Mouse (Mus musculus) heart, embryonic 15.5 days (tissue): ENCODE measurements around the gene Dlec1. TPM values are rescaled to one million over a fixed set of nuclear protein-coding genes. Genes with fewer than 3 reads are reported as not detected.

Source experiments
- ATAC-seq: fragments of 200-750 bp; cut with Nextera tagmentation; replicated peaks from 2 replicates; pipeline ENCODE4 v1.8.0; 2017; ENCODE audit warnings: low read depth, moderate TSS enrichment; ENCODE audit not compliant: insufficient number of reproducible peaks, insufficient read depth, low FRiP score
- H3K27ac ChIP-seq: fragments of 300-500 bp; sonication (generic); 2 replicates; pipeline ENCODE4 v1.5.1; 2015; ENCODE audit warnings: mild to moderate bottlenecking, inconsistent platforms
- H3K27me3 ChIP-seq: fragments of 300-500 bp; sonication (generic); 2 replicates; pipeline ENCODE4 v1.6.1; 2015; ENCODE audit warnings: inconsistent platforms
- H3K36me3 ChIP-seq: fragments of 300-500 bp; sonication (generic); 2 replicates; pipeline ENCODE4 v1.6.1; 2015; ENCODE audit warnings: mild to moderate bottlenecking, inconsistent platforms
- H3K4me1 ChIP-seq: fragments of 300-500 bp; sonication (generic); replicated peaks from 2 replicates; pipeline ENCODE4 v1.6.1; 2015; ENCODE audit warnings: inconsistent platforms
- H3K4me2 ChIP-seq: fragments of 300-500 bp; sonication (generic); 2 replicates; pipeline ENCODE4 v1.6.1; 2015; ENCODE audit warnings: inconsistent platforms, mild to moderate bottlenecking, moderate library complexity
- H3K4me3 ChIP-seq: fragments of 300-500 bp; sonication (generic); 2 replicates; pipeline ENCODE4 v1.5.1; 2015; ENCODE audit warnings: mild to moderate bottlenecking, inconsistent platforms
- H3K9ac ChIP-seq: fragments of 300-500 bp; sonication (generic); 2 replicates; pipeline ENCODE4 v1.6.1; 2015; ENCODE audit warnings: mild to moderate bottlenecking, inconsistent platforms
- H3K9me3 ChIP-seq: fragments of 300-500 bp; sonication (generic); replicated peaks from 2 replicates; pipeline ENCODE4 v1.6.1; 2016; ENCODE audit warnings: inconsistent platforms
- WGBS: fragments of 180-500 bp; shearing (Covaris S2); methylation state at CpG from one replicate; pipeline ENCODE4 v1.1.7; 2015; ENCODE audit warnings: mixed read lengths; 5-methylcytosine and 5-hydroxymethylcytosine counted together
- polyA plus RNA-seq: library from polyadenylated mRNA; unstranded; fragments of >200 nt; fragmentation: Nextera tagmentation; extraction: Ambion mirVana; gene quantifications from 2 replicates; pipeline ENCODE4 v1.2.1, GENCODE M21; 2015

Dlec1 gene
- polyA plus RNA-seq, 1 experiment from 2014 or later, result 0.53 TPM

DNA sequence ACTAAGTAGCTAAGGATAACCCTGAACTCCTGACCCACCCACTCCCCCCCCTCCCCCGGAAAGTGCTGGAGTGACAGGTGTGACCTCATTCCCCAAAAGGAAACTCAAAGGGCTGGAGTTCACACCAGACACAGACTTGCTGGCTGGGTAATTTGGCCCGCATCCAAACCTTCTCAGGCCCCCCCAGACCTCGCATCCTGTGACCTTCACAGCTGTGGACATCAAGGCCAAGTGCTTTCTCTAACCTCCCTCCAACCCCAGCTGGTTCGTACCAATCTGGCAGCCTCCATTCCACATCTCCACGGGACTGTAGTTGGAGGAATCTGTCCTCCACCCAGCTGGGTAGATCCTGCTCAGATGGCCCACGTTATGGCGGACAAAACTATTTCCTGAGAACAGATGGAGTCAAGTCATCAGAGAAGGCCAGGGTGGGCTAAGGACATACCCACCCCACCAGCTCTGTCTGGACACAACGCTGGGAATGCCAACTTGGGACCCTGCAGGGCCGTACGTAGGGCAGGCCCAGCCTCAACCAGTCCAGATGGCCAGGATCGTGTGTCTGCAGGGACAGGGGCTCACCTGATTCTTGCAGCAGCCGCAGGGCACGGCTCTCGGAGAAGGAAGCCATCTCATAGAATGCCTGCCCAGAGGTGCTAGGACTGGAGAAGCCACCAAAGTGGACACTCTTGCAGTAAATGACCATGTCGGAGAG is 28.9 kb upstream of the Dlec1 start:
- Histone ChIP-seq H3K4me1 (peaks cover 17% of the 10 kb centered on the region), H3K4me3 (no peak overlapping the region), H3K27ac (no peak overlapping the region), H3K9me3 (no peaks in the 10 kb centered on the region), H3K27me3 (no peaks in the 10 kb centered on the region), H3K36me3 (peaks cover 40% of the 10 kb centered on the region; the same call in 1 of the 2 replicates), H3K4me2 (no peak overlapping the region), H3K9ac (no peak overlapping the region)
- ATAC-seq, result no peak; the same call in 1 of the 2 replicates
- WGBS, result 63% methylated on average over 15 of the region's 15 CpGs

DNA sequence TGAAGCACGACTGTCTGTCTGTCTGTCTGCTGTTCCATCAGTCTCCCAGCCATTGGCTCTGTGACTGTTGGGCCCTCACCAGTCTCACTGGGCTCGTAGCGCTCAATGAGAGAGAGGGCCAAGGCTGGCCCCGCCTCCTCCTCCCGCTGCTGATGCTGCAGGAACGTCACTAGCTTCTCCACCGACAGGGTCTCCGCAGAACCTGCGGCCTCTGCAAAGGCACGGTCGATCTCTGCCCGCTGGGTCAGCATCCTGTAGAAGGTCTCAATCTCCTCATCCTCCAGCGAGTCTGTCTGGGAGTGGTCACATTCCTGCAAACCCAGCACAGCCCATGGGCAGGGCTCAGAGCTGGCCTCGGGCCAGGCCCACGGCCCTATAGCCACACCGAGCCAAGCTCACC is 26.6 kb upstream of the Dlec1 start:
- ATAC-seq, result no peak
- H3K4me2 ChIP-seq, result no peak overlapping the region

DNA sequence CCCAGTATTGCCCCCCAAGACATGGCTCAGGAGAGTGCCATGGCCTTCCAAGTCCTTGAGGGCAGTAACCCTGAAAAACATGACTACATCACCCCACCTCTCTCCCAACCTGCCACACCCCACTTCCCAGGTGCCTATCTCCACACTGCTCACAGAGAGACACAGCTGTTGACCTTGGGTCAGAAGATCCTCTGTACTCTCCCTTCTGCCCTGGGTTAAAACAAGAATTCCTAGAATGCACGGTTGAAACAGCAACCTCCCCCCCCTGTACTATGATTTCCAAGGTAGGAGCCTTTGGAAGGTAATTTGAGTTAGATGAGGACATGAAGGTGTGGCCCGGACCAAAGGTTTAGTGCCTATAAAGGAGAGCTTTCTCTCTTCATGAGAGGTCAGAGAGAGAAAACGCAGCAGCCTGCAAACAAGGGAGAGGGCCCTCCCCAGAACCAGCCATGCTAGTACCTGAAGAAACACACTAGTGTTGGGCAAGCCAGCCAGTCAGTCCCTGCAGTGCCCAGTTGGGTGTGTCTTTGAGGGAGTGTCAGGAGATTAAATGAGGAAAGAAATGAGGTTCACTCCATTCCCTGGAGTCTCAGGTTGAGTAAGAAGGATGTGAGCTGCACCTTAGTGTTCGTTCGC is 22.1 kb upstream of the Dlec1 start:
- ATAC-seq, result no peak
- Histone ChIP-seq H3K9me3 (no peaks in the 10 kb centered on the region), H3K27me3 (no peaks in the 10 kb centered on the region), H3K9ac (no peak overlapping the region), H3K4me1 (peaks cover 26% of the 10 kb centered on the region), H3K4me3 (no peak overlapping the region), H3K4me2 (no peak overlapping the region), H3K36me3 (peaks cover 36% of the 10 kb centered on the region), H3K27ac (no peak overlapping the region)
- WGBS, result 79% methylated on average over 5 of the region's 5 CpGs

More for the DNA sequence above, 26.6 kb upstream of the Dlec1 start:
- Histone ChIP-seq H3K9me3 (no peaks in the 10 kb centered on the region), H3K27me3 (no peaks in the 10 kb centered on the region), H3K4me3 (no peak overlapping the region), H3K27ac (no peak overlapping the region), H3K4me1 (peaks cover 13% of the 10 kb centered on the region), H3K9ac (no peak overlapping the region), H3K36me3 (peaks cover 56% of the 10 kb centered on the region)
- WGBS, result 63% methylated on average over 16 of the region's 16 CpGs

DNA sequence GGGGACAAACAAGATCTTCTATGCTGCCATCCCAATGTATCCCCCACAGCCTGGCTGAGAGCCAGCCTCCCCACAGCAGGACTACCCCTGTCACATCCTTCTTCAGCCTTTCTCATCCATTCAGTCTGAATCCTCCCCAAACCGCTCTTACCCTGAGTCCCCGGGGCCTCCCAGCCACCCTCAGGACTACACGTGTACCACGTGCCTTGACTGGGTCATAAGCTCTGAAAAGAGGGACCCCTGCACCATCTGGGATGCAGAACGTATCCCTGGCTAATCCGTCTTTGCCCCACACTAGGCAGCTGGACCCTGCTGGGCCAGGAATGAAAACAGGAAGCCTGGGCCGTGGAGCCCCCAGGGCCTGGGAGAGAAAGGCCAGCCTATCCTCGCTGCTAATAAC is 20.2 kb upstream of the Dlec1 start:
- no peak overlapping the region for H3K4me3 ChIP-seq
- no peak overlapping the region for H3K4me2 ChIP-seq
- H3K27me3 ChIP-seq, result no peaks in the 10 kb centered on the region
- no peak for ATAC-seq
- 46% methylated on average over 8 of the region's 8 CpGs for WGBS
- no peak overlapping the region for H3K9ac ChIP-seq
- no peaks in the 10 kb centered on the region for H3K9me3 ChIP-seq
- H3K27ac ChIP-seq, result peak overlapping the region; percentile 45; the same call in 1 of the 2 replicates
- H3K4me1 ChIP-seq, result peaks cover 35% of the 10 kb centered on the region
- peaks cover 24% of the 10 kb centered on the region for H3K36me3 ChIP-seq

DNA sequence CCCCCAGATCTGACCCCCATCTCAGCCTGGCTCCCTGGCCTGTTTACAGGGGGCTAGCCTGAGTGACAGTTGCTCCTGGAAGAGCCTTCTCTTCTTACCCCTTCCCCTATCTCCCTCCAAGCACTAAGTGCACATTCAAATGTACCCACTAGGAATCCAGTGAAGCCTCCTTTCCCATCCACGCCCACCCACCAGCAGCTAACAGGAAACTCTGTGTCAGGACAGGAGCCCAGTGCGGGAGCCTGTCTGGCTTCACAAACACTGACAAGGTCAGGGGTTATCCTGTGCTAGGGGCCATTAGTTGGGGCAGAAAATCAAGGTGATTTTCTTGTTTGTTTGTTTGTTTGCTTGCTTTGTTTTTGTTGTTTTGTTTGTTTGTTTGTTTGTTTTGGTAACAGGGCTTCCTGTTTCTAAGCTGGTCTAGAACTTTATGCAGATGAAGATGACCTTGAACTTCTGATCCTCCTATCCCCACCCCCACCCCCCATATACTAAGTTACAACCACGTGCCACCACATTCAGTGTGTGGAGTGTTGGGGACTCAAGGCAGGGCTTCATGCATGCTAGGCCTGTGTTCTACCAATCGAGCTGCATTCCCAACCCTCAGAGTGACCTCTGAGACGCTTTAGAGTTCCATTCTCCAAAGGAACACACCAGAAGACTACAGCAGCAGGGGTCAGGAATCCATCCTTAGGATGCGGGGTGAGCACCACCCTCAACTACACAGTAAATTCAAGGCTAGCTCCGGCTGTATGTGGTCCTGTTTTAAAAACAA is 19.4 kb upstream of the Dlec1 start:
- no peaks in the 10 kb centered on the region for H3K27me3 ChIP-seq
- H3K4me2 ChIP-seq, result no peak overlapping the region
- H3K36me3 ChIP-seq, result peaks cover 22% of the 10 kb centered on the region
- no peak overlapping the region for H3K4me3 ChIP-seq
- no peak for ATAC-seq
- H3K4me1 ChIP-seq, result peaks cover 38% of the 10 kb centered on the region
- peak overlapping the region; percentile 45; the same call in 1 of the 2 replicates for H3K27ac ChIP-seq
- 72% methylated on average over 7 of the region's 7 CpGs for WGBS
- no peaks in the 10 kb centered on the region for H3K9me3 ChIP-seq
- H3K9ac ChIP-seq, result no peak overlapping the region

DNA sequence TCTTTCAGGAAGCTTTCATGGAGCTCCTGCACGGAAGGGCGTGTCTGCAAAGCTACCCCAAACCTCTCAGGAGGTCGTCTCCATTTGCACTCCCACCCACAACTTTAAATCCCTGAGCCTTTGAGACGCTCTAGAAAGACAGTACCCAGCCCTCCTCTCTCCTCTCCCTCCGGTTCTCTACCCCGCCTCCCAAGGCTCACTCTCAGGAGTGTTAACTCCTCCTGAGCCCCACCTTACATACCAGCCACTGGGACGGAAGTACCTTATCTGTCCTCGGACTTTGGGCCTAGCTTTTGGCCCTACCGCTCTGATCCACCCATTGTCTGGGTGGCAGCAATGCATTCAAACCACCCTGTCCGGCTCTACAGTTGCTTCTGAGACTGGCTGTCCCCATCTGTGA is 18.3 kb upstream of the Dlec1 start:
- Histone ChIP-seq H3K27me3 (no peaks in the 10 kb centered on the region), H3K27ac (no peak overlapping the region), H3K4me1 (peaks cover 47% of the 10 kb centered on the region), H3K4me2 (no peak overlapping the region), H3K9ac (no peak overlapping the region), H3K4me3 (no peak overlapping the region), H3K9me3 (no peaks in the 10 kb centered on the region), H3K36me3 (peaks cover 14% of the 10 kb centered on the region; the same call in 1 of the 2 replicates)
- no peak for ATAC-seq
- 72% methylated on average over 10 of the region's 10 CpGs for WGBS

DNA sequence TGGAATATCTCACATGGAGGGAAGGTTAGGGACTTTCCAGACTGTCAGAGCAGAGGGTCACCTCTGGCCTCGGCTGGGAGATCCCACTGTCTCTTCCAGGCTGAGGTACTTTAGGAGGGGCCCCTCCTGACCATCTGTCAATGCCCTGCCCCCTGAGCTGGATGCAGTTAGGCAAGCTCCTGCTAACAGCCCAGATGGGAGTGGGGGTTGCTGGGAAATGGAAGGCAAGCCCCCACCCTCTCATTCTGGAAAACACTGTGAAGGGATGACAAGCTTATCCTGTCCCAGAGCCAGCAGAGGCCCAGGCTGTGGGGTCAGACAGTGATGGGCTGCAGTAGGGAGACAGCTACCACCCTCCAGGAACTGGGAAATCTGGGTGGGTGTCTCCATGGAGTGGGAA is 15.8 kb upstream of the Dlec1 start:
- Histone ChIP-seq H3K27ac (peak overlapping the region; percentile 4; the same call in 1 of the 2 replicates), H3K27me3 (no peaks in the 10 kb centered on the region), H3K9ac (no peak overlapping the region), H3K36me3 (0 out of 2 replicates have a peak, but pooled peaks cover 3% of the 10 kb centered on the region), H3K4me1 (peaks cover 49% of the 10 kb centered on the region), H3K9me3 (no peaks in the 10 kb centered on the region), H3K4me3 (no peak overlapping the region), H3K4me2 (no peak overlapping the region)
- no peak for ATAC-seq
- WGBS, result 16% methylated on average over 1 of the region's 1 CpGs

DNA sequence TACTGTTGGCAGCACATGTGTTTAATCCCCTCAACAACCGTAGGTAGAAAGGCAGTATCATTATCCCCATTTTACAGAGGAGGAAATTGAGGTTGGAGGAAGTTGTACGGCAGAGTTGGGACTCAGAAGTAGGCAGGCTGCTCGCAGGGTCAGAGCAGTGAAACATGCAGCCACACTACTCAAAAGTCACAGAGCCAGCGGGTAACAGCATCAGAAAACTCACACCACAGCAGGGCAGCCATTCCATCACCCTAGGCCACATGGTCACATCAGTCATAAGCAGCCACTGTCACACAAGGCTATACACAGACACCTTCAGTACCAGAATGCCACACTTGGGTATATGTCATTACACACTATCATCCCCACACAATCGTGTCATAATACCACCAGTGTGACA is 15.0 kb upstream of the Dlec1 start:
- WGBS, result 82% methylated on average over 5 of the region's 5 CpGs
- Histone ChIP-seq H3K4me1 (peaks cover 52% of the 10 kb centered on the region), H3K36me3 (0 out of 2 replicates have a peak, but pooled peaks cover 3% of the 10 kb centered on the region), H3K4me3 (0 out of 2 replicates have a peak overlapping the region, but pooled peaks have one; percentile 47), H3K27me3 (0 out of 2 replicates have a peak, but pooled peaks cover 3% of the 10 kb centered on the region), H3K4me2 (peak overlapping the region; percentile 67), H3K27ac (no peak overlapping the region; the same call in 1 of the 2 replicates), H3K9ac (no peak overlapping the region), H3K9me3 (no peaks in the 10 kb centered on the region)
- no peak for ATAC-seq

DNA sequence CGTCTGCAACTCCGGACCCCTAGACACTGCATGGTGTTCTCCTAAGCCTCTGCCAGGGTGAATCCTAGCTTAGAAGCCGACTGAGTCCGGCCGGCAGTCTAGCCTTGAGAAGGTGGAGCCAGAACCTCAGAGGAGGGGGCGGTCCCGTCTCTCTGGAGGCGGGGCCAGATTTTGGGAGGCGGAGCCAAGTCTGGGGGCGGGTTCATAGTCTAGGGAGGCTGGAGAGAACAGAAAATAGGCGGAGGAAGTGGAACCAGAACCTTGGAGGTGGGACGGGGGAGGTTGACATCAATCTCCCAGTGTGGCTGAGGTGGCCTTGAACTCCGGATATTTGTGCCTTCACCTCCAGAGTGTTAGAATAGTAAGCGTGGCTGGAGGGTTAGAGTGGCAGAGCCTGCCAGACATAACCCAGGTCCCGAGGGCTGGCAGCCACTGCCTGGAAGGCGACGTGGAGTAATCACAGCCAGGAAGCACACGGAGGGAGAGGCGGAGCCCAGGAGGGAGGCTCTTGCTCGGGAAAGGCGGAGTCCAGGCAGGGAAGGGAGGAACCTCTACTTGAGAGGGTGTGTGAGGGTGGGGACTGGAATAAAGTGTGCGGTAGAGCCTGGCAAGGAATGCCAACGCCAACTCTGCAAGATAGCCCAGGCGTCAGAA is 14.0 kb upstream of the Dlec1 start:
- 0 out of 2 replicates have a peak, but pooled peaks cover 3% of the 10 kb centered on the region for H3K27me3 ChIP-seq
- under 1% methylated on average over 24 of the region's 24 CpGs for WGBS
- ATAC-seq, result peak; percentile 80
- H3K9me3 ChIP-seq, result no peaks in the 10 kb centered on the region
- peak overlapping the region; percentile 67 for H3K4me2 ChIP-seq
- H3K4me3 ChIP-seq, result peak overlapping the region; percentile 47
- H3K9ac ChIP-seq, result 0 out of 2 replicates have a peak overlapping the region, but pooled peaks have one; percentile 4
- peak overlapping the region; percentile 76 for H3K27ac ChIP-seq
- 0 out of 2 replicates have a peak, but pooled peaks cover 3% of the 10 kb centered on the region for H3K36me3 ChIP-seq
- H3K4me1 ChIP-seq, result peaks cover 53% of the 10 kb centered on the region

DNA sequence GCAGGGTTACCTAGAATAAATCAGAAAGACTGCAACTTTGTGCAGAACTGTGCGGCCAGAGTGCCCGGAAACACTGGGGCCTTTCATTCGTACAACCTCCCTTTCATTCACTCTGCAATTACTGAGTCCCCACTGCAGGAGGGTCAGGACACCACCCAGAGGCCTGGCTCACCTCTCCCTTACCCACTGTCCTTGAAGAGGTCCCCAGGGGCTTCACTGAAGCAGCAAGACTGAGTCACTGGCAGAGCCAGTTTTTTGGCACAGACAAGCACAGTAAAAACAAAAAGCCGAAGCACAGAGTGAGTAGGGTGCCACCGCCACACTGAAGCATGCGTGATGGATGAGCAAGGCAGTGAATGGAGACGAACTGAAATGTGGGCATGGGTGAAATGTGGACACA is 12.8 kb upstream of the Dlec1 start:
- no peak for ATAC-seq
- H3K27me3 ChIP-seq, result 0 out of 2 replicates have a peak, but pooled peaks cover 3% of the 10 kb centered on the region
- no peak overlapping the region for H3K4me2 ChIP-seq
- H3K27ac ChIP-seq, result no peak overlapping the region
- H3K4me1 ChIP-seq, result peaks cover 58% of the 10 kb centered on the region
- H3K36me3 ChIP-seq, result 0 out of 2 replicates have a peak, but pooled peaks cover 1% of the 10 kb centered on the region
- H3K4me3 ChIP-seq, result no peak overlapping the region
- H3K9me3 ChIP-seq, result no peaks in the 10 kb centered on the region
- H3K9ac ChIP-seq, result no peak overlapping the region
- WGBS, result 79% methylated on average over 7 of the region's 7 CpGs
